8 mouse cellular contexts compared by ENCODE assay signal in genomic region chr9:45505487-45505939, GRCm38 (mm10).
DNase-seq lines count a peak whose midpoint lies in the region; ATAC-seq and TF ChIP-seq lines count a peak whose summit lies in the region.

No protein-coding gene starts in this region.

- H3K27me3 ChIP-seq in kidney, embryonic 15.5 days: peaks cover 6% of the 10 kb centered on the region
- H3K27me3 ChIP-seq in heart, embryonic 11.5 days (ENCODE audit: control insufficient read depth, insufficient read depth, low read length): peaks cover under 1% of the 10 kb centered on the region; the same call in 1 of the 2 replicates
- no peaks in the 10 kb centered on the region for H3K27me3 ChIP-seq in liver, embryonic 13.5 days

- H3K9ac ChIP-seq in kidney, embryonic 15.5 days: no peak overlapping the region
- no peak overlapping the region for H3K9ac ChIP-seq in heart, embryonic 11.5 days (ENCODE audit: low read depth, low read length)
- no peak overlapping the region for H3K9ac ChIP-seq in liver, embryonic 13.5 days

- TF ChIP-seq CTCF in olfactory bulb, adult 2 months (IDR thresholded peaks at IDR 0.05; ENCODE audit: insufficient read depth, low read depth, low read length): no peak

- H3K4me2 ChIP-seq in kidney, embryonic 15.5 days: no peak overlapping the region
- no peak overlapping the region; the same call in 1 of the 2 replicates for H3K4me2 ChIP-seq in heart, embryonic 11.5 days
- no peak overlapping the region for H3K4me2 ChIP-seq in liver, embryonic 13.5 days

- no peak for DNase-seq in kidney, adult 8-10 months
- peak; percentile 24 for DNase-seq in liver, embryonic 13.5 days
- DNase-seq in urinary bladder, postnatal 4 days (ENCODE audit: low spot score in 2 of 2): no peak
- DNase-seq in left cerebral cortex, adult 8-10 months (ENCODE audit: low spot score in 2 of 2): no peak
- DNase-seq in T-cell, adult 2 months (ENCODE audit: low spot score): no peak

- H3K9me3 ChIP-seq in kidney, embryonic 15.5 days (replicated peaks): no peaks in the 10 kb centered on the region
- H3K9me3 ChIP-seq in heart, embryonic 11.5 days (replicated peaks; ENCODE audit: control insufficient read depth, low read length): no peaks in the 10 kb centered on the region
- H3K9me3 ChIP-seq in liver, embryonic 13.5 days (replicated peaks): no peaks in the 10 kb centered on the region

- H3K4me3 ChIP-seq in kidney, embryonic 15.5 days (replicated peaks): no peak overlapping the region
- no peak overlapping the region for H3K4me3 ChIP-seq in heart, embryonic 11.5 days (ENCODE audit: low read depth, low read length)
- H3K4me3 ChIP-seq in liver, embryonic 13.5 days (replicated peaks): no peak overlapping the region
- H3K4me3 ChIP-seq in olfactory bulb, adult 2 months (ENCODE audit: insufficient read depth, low read depth, low read length): no peak overlapping the region

- peak overlapping the region; percentile 73 for H3K27ac ChIP-seq in kidney, embryonic 15.5 days
- H3K27ac ChIP-seq in heart, embryonic 11.5 days (ENCODE audit: low read depth, low read length): no peak overlapping the region
- no peak overlapping the region for H3K27ac ChIP-seq in liver, embryonic 13.5 days
- H3K27ac ChIP-seq in olfactory bulb, adult 2 months (ENCODE audit: insufficient read depth, low read depth, low read length): peak overlapping the region; percentile 1; the same call in 1 of the 2 replicates

- no peak for TF ChIP-seq POLR2A in olfactory bulb, adult 2 months (IDR thresholded peaks at IDR 0.05; ENCODE audit: insufficient read depth, low read depth, low read length)

- H3K4me1 ChIP-seq in kidney, embryonic 15.5 days: peaks cover 45% of the 10 kb centered on the region
- peaks cover 33% of the 10 kb centered on the region for H3K4me1 ChIP-seq in heart, embryonic 11.5 days (ENCODE audit: control insufficient read depth, insufficient read depth, low read length)
- peaks cover 20% of the 10 kb centered on the region for H3K4me1 ChIP-seq in liver, embryonic 13.5 days (replicated peaks)
- H3K4me1 ChIP-seq in olfactory bulb, adult 2 months (ENCODE audit: control insufficient read depth, insufficient read depth, low read length): peaks cover 48% of the 10 kb centered on the region

- WGBS in kidney, embryonic 15.5 days: 42% methylated on average over 4 of the region's 4 CpGs
- 24% methylated on average over 4 of the region's 4 CpGs for WGBS in heart, embryonic 11.5 days (ENCODE audit: insufficient replicate concordance)
- 12% methylated on average over 4 of the region's 4 CpGs for WGBS in liver, embryonic 13.5 days (ENCODE audit: insufficient replicate concordance)
- 51% methylated on average over 4 of the region's 4 CpGs for WGBS in olfactory bulb, adult 2 months

- ATAC-seq in kidney, embryonic 15.5 days (replicated peaks; ENCODE audit: low FRiP score): peak; percentile 82
- ATAC-seq in heart, embryonic 11.5 days (replicated peaks; ENCODE audit: insufficient number of reproducible peaks, low FRiP score, low TSS enrichment): peak; percentile 81
- peak; percentile 89 for ATAC-seq in liver, embryonic 13.5 days (ENCODE audit: low read depth)

- no peaks in the 10 kb centered on the region for H3K36me3 ChIP-seq in kidney, embryonic 15.5 days
- no peaks in the 10 kb centered on the region for H3K36me3 ChIP-seq in heart, embryonic 11.5 days (ENCODE audit: control insufficient read depth, insufficient read depth, low read length)
- H3K36me3 ChIP-seq in liver, embryonic 13.5 days: no peaks in the 10 kb centered on the region

Comparison
In these comparisons a context has a peak if more than half of its experiments do, and no peak if none do; other contexts are left out.
1. H3K27ac ChIP-seq: peak in kidney, embryonic 15.5 days (single experiment) and olfactory bulb, adult 2 months (single experiment); none in heart, embryonic 11.5 days (single experiment) and liver, embryonic 13.5 days (single experiment).
2. Peak in every context shown above with its lines, with median percentiles within 50 percentile points of each other: ATAC-seq.